Mouse (Mus musculus) MEL (cell line): ENCODE data around the gene Tmeff1.

Experiments used
- MXI1 ChIP-seq: IDR thresholded peaks from 2 replicates; pipeline ENCODE4 v1.6.1; 2011; ENCODE audit warnings: mild to moderate bottlenecking, low read depth, low read length, improper control_type of control experiment
- NELFE ChIP-seq: IDR thresholded peaks from 2 replicates; pipeline ENCODE4 v1.6.1; 2011; ENCODE audit warnings: low read depth, low read length, improper control_type of control experiment
- TCF12 ChIP-seq: IDR thresholded peaks from 2 replicates; pipeline ENCODE4 v1.6.1; 2014; ENCODE audit warnings: low read depth, mild to moderate bottlenecking, inconsistent platforms, low read length, improper control_type of control experiment, moderate library complexity

GRCm38 (mm10) chr4:48680214-48680613, 95.2 kb downstream of the Tmeff1 start:
- TF ChIP-seq NELFE (no peak), MXI1 (no peak), TCF12 (no peak)
